Mouse (Mus musculus): ENCODE results near the gene Cep57l1. TPM values are rescaled to one million over a fixed set of nuclear protein-coding genes. Genes with fewer than 3 reads are reported as not detected.

The Cep57l1 gene
- polyA plus RNA-seq, 1 experiment from 2014 or later = 24.7 TPM

- Histone ChIP-seq H3K27ac (ENCODE audit: low read depth, low read length) (no peak overlapping the region), H3K4me2 (replicated peaks; ENCODE audit: low read depth, low read length) (no peak overlapping the region), H3K4me1 (ENCODE audit: control insufficient read depth, insufficient read depth, low read length) (no peaks in the 10 kb centered on the region), H3K4me3 (ENCODE audit: low read length) (no peak overlapping the region), H3K9me3 (ENCODE audit: control insufficient read depth, low read length) (peaks cover 4% of the 10 kb centered on the region; the same call in 1 of the 2 replicates), H3K27me3 (ENCODE audit: control insufficient read depth, insufficient read depth, low read length) (no peaks in the 10 kb centered on the region), H3K9ac (ENCODE audit: low read depth, low read length) (no peak overlapping the region), H3K36me3 (ENCODE audit: control insufficient read depth, insufficient read depth, low read length) (no peaks in the 10 kb centered on the region)
- ATAC-seq (ENCODE audit: low FRiP score, low TSS enrichment) = no peak
- 85% methylated on average over 16 of the region's 16 CpGs for WGBS
These were observed 72.4 kb downstream of the Cep57l1 start for GRCm38 (mm10) chr10:41737245-41737644.

GRCm38 (mm10) chr10:41735398-41735797, 74.3 kb downstream of the Cep57l1 start:
- no peaks in the 10 kb centered on the region for H3K4me1 ChIP-seq (ENCODE audit: control insufficient read depth, insufficient read depth, low read length)
- no peak overlapping the region for H3K27ac ChIP-seq (ENCODE audit: low read depth, low read length)
- H3K27me3 ChIP-seq (ENCODE audit: control insufficient read depth, insufficient read depth, low read length) = no peaks in the 10 kb centered on the region
- WGBS = 82% methylated on average over 6 of the region's 6 CpGs
- peaks cover 4% of the 10 kb centered on the region; the same call in 1 of the 2 replicates for H3K9me3 ChIP-seq (ENCODE audit: control insufficient read depth, low read length)
- H3K9ac ChIP-seq (ENCODE audit: low read depth, low read length) = no peak overlapping the region
- H3K36me3 ChIP-seq (ENCODE audit: control insufficient read depth, insufficient read depth, low read length) = no peaks in the 10 kb centered on the region
- H3K4me2 ChIP-seq (replicated peaks; ENCODE audit: low read depth, low read length) = no peak overlapping the region
- no peak for ATAC-seq (ENCODE audit: low FRiP score, low TSS enrichment)
- H3K4me3 ChIP-seq (ENCODE audit: low read length) = no peak overlapping the region

- Histone ChIP-seq H3K27me3 (ENCODE audit: control insufficient read depth, insufficient read depth, low read length) (no peaks in the 10 kb centered on the region), H3K36me3 (ENCODE audit: control insufficient read depth, insufficient read depth, low read length) (no peaks in the 10 kb centered on the region), H3K4me2 (replicated peaks; ENCODE audit: low read depth, low read length) (no peak overlapping the region), H3K9me3 (ENCODE audit: control insufficient read depth, low read length) (peaks cover 4% of the 10 kb centered on the region; the same call in 1 of the 2 replicates), H3K9ac (ENCODE audit: low read depth, low read length) (no peak overlapping the region), H3K4me3 (ENCODE audit: low read length) (no peak overlapping the region), H3K27ac (ENCODE audit: low read depth, low read length) (no peak overlapping the region), H3K4me1 (ENCODE audit: control insufficient read depth, insufficient read depth, low read length) (no peaks in the 10 kb centered on the region)
- 97% methylated on average over 3 of the region's 3 CpGs for WGBS
- ATAC-seq (ENCODE audit: low FRiP score, low TSS enrichment) = no peak
These were observed 76.5 kb downstream of the Cep57l1 start for GRCm38 (mm10) chr10:41733214-41733613.

GRCm38 (mm10) chr10:41731932-41732331, 77.7 kb downstream of the Cep57l1 start:
- Histone ChIP-seq H3K36me3 (ENCODE audit: control insufficient read depth, insufficient read depth, low read length) (peaks cover 4% of the 10 kb centered on the region), H3K27ac (ENCODE audit: low read depth, low read length) (no peak overlapping the region), H3K4me1 (ENCODE audit: control insufficient read depth, insufficient read depth, low read length) (no peaks in the 10 kb centered on the region), H3K4me2 (replicated peaks; ENCODE audit: low read depth, low read length) (no peak overlapping the region), H3K9ac (ENCODE audit: low read depth, low read length) (no peak overlapping the region), H3K27me3 (ENCODE audit: control insufficient read depth, insufficient read depth, low read length) (no peaks in the 10 kb centered on the region), H3K4me3 (ENCODE audit: low read length) (no peak overlapping the region), H3K9me3 (ENCODE audit: control insufficient read depth, low read length) (peaks cover 4% of the 10 kb centered on the region; the same call in 1 of the 2 replicates)
- no peak for ATAC-seq (ENCODE audit: low FRiP score, low TSS enrichment)
- 76% methylated on average over 4 of the region's 4 CpGs for WGBS

- ATAC-seq (ENCODE audit: low FRiP score, low TSS enrichment) = no peak
- peaks cover 4% of the 10 kb centered on the region for H3K36me3 ChIP-seq (ENCODE audit: control insufficient read depth, insufficient read depth, low read length)
- no peak overlapping the region for H3K27ac ChIP-seq (ENCODE audit: low read depth, low read length)
- no peaks in the 10 kb centered on the region for H3K4me1 ChIP-seq (ENCODE audit: control insufficient read depth, insufficient read depth, low read length)
- no peaks in the 10 kb centered on the region for H3K27me3 ChIP-seq (ENCODE audit: control insufficient read depth, insufficient read depth, low read length)
- no peaks in the 10 kb centered on the region for H3K9me3 ChIP-seq (ENCODE audit: control insufficient read depth, low read length)
- no peak overlapping the region for H3K4me3 ChIP-seq (ENCODE audit: low read length)
- H3K4me2 ChIP-seq (replicated peaks; ENCODE audit: low read depth, low read length) = no peak overlapping the region
- 91% methylated on average over 10 of the region's 10 CpGs for WGBS
- H3K9ac ChIP-seq (ENCODE audit: low read depth, low read length) = no peak overlapping the region
These were observed 78.9 kb downstream of the Cep57l1 start for GRCm38 (mm10) chr10:41730746-41731145.

- H3K4me2 ChIP-seq (replicated peaks; ENCODE audit: low read depth, low read length) = no peak overlapping the region
- no peaks in the 10 kb centered on the region for H3K4me1 ChIP-seq (ENCODE audit: control insufficient read depth, insufficient read depth, low read length)
- peaks cover 4% of the 10 kb centered on the region for H3K36me3 ChIP-seq (ENCODE audit: control insufficient read depth, insufficient read depth, low read length)
- no peak overlapping the region for H3K9ac ChIP-seq (ENCODE audit: low read depth, low read length)
- H3K9me3 ChIP-seq (ENCODE audit: control insufficient read depth, low read length) = no peaks in the 10 kb centered on the region
- WGBS = 88% methylated on average over 9 of the region's 9 CpGs
- no peak overlapping the region for H3K27ac ChIP-seq (ENCODE audit: low read depth, low read length)
- H3K27me3 ChIP-seq (ENCODE audit: control insufficient read depth, insufficient read depth, low read length) = no peaks in the 10 kb centered on the region
- H3K4me3 ChIP-seq (ENCODE audit: low read length) = no peak overlapping the region
- no peak for ATAC-seq (ENCODE audit: low FRiP score, low TSS enrichment)
These were observed 83.5 kb downstream of the Cep57l1 start for GRCm38 (mm10) chr10:41726215-41726614.

- H3K9me3 ChIP-seq (ENCODE audit: control insufficient read depth, low read length) = no peaks in the 10 kb centered on the region
- no peak overlapping the region for H3K27ac ChIP-seq (ENCODE audit: low read depth, low read length)
- H3K4me2 ChIP-seq (replicated peaks; ENCODE audit: low read depth, low read length) = no peak overlapping the region
- H3K27me3 ChIP-seq (ENCODE audit: control insufficient read depth, insufficient read depth, low read length) = no peaks in the 10 kb centered on the region
- no peak overlapping the region for H3K9ac ChIP-seq (ENCODE audit: low read depth, low read length)
- no peak overlapping the region for H3K4me3 ChIP-seq (ENCODE audit: low read length)
- 81% methylated on average over 9 of the region's 9 CpGs for WGBS
- H3K4me1 ChIP-seq (ENCODE audit: control insufficient read depth, insufficient read depth, low read length) = 0 out of 2 replicates have a peak, but pooled peaks cover 8% of the 10 kb centered on the region
- H3K36me3 ChIP-seq (ENCODE audit: control insufficient read depth, insufficient read depth, low read length) = no peaks in the 10 kb centered on the region; the same call in 1 of the 2 replicates
- no peak for ATAC-seq (ENCODE audit: low FRiP score, low TSS enrichment)
These were observed 90.1 kb downstream of the Cep57l1 start for GRCm38 (mm10) chr10:41719587-41719986.

GRCm38 (mm10) chr10:41716029-41716897, 93.4 kb downstream of the Cep57l1 start, which contains the start of gene Ccdc162:
Gene Ccdc162 (minus strand): TSS chr10:41716634.
- H3K9ac ChIP-seq (ENCODE audit: low read depth, low read length) = no peak within 1 kb of the TSS
- no peak within 1 kb of the TSS for H3K27ac ChIP-seq (ENCODE audit: low read depth, low read length)
- no peaks in the 10 kb centered on the region for H3K27me3 ChIP-seq (ENCODE audit: control insufficient read depth, insufficient read depth, low read length)
- 0 out of 2 replicates have a peak, but pooled peaks cover 8% of the 10 kb centered on the region for H3K4me1 ChIP-seq (ENCODE audit: control insufficient read depth, insufficient read depth, low read length)
- H3K9me3 ChIP-seq (ENCODE audit: control insufficient read depth, low read length) = no peaks in the 10 kb centered on the region
- H3K36me3 ChIP-seq (ENCODE audit: control insufficient read depth, insufficient read depth, low read length) = no peaks in the 10 kb centered on the region; the same call in 1 of the 2 replicates
- H3K4me3 ChIP-seq (ENCODE audit: low read length) = no peak within 1 kb of the TSS
- ATAC-seq (ENCODE audit: low FRiP score, low TSS enrichment) = no peak
- H3K4me2 ChIP-seq (replicated peaks; ENCODE audit: low read depth, low read length) = no peak within 1 kb of the TSS
- 61% methylated on average over 15 of the region's 15 CpGs for WGBS

- Histone ChIP-seq H3K4me2 (replicated peaks; ENCODE audit: low read depth, low read length) (no peak overlapping the region), H3K9ac (ENCODE audit: low read depth, low read length) (no peak overlapping the region), H3K9me3 (ENCODE audit: control insufficient read depth, low read length) (no peaks in the 10 kb centered on the region), H3K36me3 (ENCODE audit: control insufficient read depth, insufficient read depth, low read length) (no peaks in the 10 kb centered on the region; the same call in 1 of the 2 replicates), H3K4me1 (ENCODE audit: control insufficient read depth, insufficient read depth, low read length) (0 out of 2 replicates have a peak, but pooled peaks cover 8% of the 10 kb centered on the region), H3K4me3 (ENCODE audit: low read length) (no peak overlapping the region), H3K27ac (ENCODE audit: low read depth, low read length) (no peak overlapping the region), H3K27me3 (ENCODE audit: control insufficient read depth, insufficient read depth, low read length) (no peaks in the 10 kb centered on the region)
- ATAC-seq (ENCODE audit: low FRiP score, low TSS enrichment) = no peak
- 81% methylated on average over 14 of the region's 14 CpGs for WGBS
These were observed 94.1 kb downstream of the Cep57l1 start for GRCm38 (mm10) chr10:41715557-41715956.

Data from kidney, embryonic 14.5 days (tissue).